Mouse (Mus musculus): ENCODE results near the gene Bag2.

- TF ChIP-seq CTCF (IDR thresholded peaks at IDR 0.05; ENCODE audit: low read depth, low read length) (no peak), TAL1 (conservative IDR thresholded peaks at IDR 0.05; ENCODE audit: low read depth, low read length) (no peak)
These were observed 893 bp upstream of the Bag2 start for GRCm38 (mm10) chr1:33758488-33758887.

Measured in G1E (cell line).